8 mouse cellular contexts compared by ENCODE assay signal in the genomic region with DNA sequence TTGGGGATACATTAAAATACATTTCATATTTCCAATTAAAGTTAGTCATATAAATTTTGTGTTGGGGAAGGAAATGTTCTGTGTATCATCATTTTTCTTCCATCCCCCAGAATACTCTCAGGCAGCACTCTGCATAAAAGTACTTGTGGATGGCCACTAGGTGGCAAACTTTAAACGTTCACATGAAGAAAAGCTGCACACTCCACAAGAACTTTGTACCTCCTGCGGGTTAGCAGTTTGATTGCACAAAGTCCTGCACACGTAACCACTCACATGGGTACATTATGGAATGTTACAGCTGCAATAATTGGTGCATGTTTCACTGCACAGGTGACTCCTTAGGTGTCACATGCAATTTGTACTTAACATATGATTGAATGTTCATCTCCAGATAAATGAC.
DNase-seq lines count a peak whose midpoint lies in the region; ATAC-seq and TF ChIP-seq lines count a peak whose summit lies in the region.

No protein-coding gene starts in this region.

- H3K27ac ChIP-seq in forebrain, embryonic 15.5 days (replicated peaks), result no peak overlapping the region
- no peak overlapping the region for H3K27ac ChIP-seq in intestine, postnatal 0 days (ENCODE audit: low read depth, low read length)
- no peak overlapping the region for H3K27ac ChIP-seq in limb, embryonic 12.5 days
- no peak overlapping the region for H3K27ac ChIP-seq in neural tube, embryonic 11.5 days (ENCODE audit: low read depth, low read length)

- no peaks in the 10 kb centered on the region for H3K9me3 ChIP-seq in forebrain, embryonic 15.5 days
- H3K9me3 ChIP-seq in intestine, postnatal 0 days (ENCODE audit: control insufficient read depth), result no peaks in the 10 kb centered on the region
- no peaks in the 10 kb centered on the region for H3K9me3 ChIP-seq in limb, embryonic 12.5 days
- H3K9me3 ChIP-seq in neural tube, embryonic 11.5 days (ENCODE audit: control insufficient read depth, low read length), result no peaks in the 10 kb centered on the region

- peak; percentile 19 for DNase-seq in layer of hippocampus, adult 11-12 months (ENCODE audit: low spot score)
- DNase-seq in layer of hippocampus, adult 9-10 months (ENCODE audit: low spot score), result no peak
- DNase-seq in c-Kit-positive CD71-positive TER-119-negative erythroid progenitor cells, embryonic 14.5 days (ENCODE audit: low read depth), result peak; percentile 7
- peak; percentile 43 for DNase-seq in neural tube, embryonic 11.5 days (ENCODE audit: low spot score)
- no peak for DNase-seq in thymus, postnatal 25 days

- no peaks in the 10 kb centered on the region for H3K4me1 ChIP-seq in forebrain, embryonic 15.5 days
- no peaks in the 10 kb centered on the region for H3K4me1 ChIP-seq in intestine, postnatal 0 days (replicated peaks; ENCODE audit: control insufficient read depth, insufficient read depth, low read length)
- no peaks in the 10 kb centered on the region for H3K4me1 ChIP-seq in limb, embryonic 12.5 days (replicated peaks)
- no peaks in the 10 kb centered on the region for H3K4me1 ChIP-seq in neural tube, embryonic 11.5 days (ENCODE audit: control insufficient read depth, insufficient read depth, low read length)

- H3K36me3 ChIP-seq in forebrain, embryonic 15.5 days, result no peaks in the 10 kb centered on the region
- 0 out of 2 replicates have a peak, but pooled peaks cover 3% of the 10 kb centered on the region for H3K36me3 ChIP-seq in intestine, postnatal 0 days (ENCODE audit: control insufficient read depth, insufficient read depth)
- peaks cover 30% of the 10 kb centered on the region for H3K36me3 ChIP-seq in limb, embryonic 12.5 days
- no peaks in the 10 kb centered on the region for H3K36me3 ChIP-seq in neural tube, embryonic 11.5 days (ENCODE audit: control insufficient read depth, insufficient read depth, low read length)

- H3K4me3 ChIP-seq in forebrain, embryonic 15.5 days, result no peak overlapping the region
- H3K4me3 ChIP-seq in intestine, postnatal 0 days (ENCODE audit: low read depth, low read length), result no peak overlapping the region
- H3K4me3 ChIP-seq in limb, embryonic 12.5 days (replicated peaks), result no peak overlapping the region
- H3K4me3 ChIP-seq in neural tube, embryonic 11.5 days (ENCODE audit: low read depth, low read length), result no peak overlapping the region

- H3K4me2 ChIP-seq in forebrain, embryonic 15.5 days (replicated peaks), result no peak overlapping the region
- H3K4me2 ChIP-seq in intestine, postnatal 0 days (replicated peaks; ENCODE audit: low read depth), result no peak overlapping the region
- H3K4me2 ChIP-seq in limb, embryonic 12.5 days, result no peak overlapping the region
- no peak overlapping the region for H3K4me2 ChIP-seq in neural tube, embryonic 11.5 days (ENCODE audit: low read depth)

- H3K9ac ChIP-seq in forebrain, embryonic 15.5 days (replicated peaks), result no peak overlapping the region
- no peak overlapping the region for H3K9ac ChIP-seq in intestine, postnatal 0 days (ENCODE audit: low read depth, low read length)
- no peak overlapping the region for H3K9ac ChIP-seq in limb, embryonic 12.5 days (replicated peaks)
- no peak overlapping the region for H3K9ac ChIP-seq in neural tube, embryonic 11.5 days (ENCODE audit: low read length)

- no peaks in the 10 kb centered on the region for H3K27me3 ChIP-seq in forebrain, embryonic 15.5 days
- H3K27me3 ChIP-seq in intestine, postnatal 0 days (replicated peaks; ENCODE audit: control insufficient read depth, insufficient read depth, low read length), result no peaks in the 10 kb centered on the region
- no peaks in the 10 kb centered on the region for H3K27me3 ChIP-seq in limb, embryonic 12.5 days
- no peaks in the 10 kb centered on the region for H3K27me3 ChIP-seq in neural tube, embryonic 11.5 days (ENCODE audit: control insufficient read depth, insufficient read depth, low read length)

- 11% methylated on average over 3 of the region's 3 CpGs for WGBS in forebrain, embryonic 15.5 days
- 12% methylated on average over 3 of the region's 3 CpGs for WGBS in intestine, postnatal 0 days
- WGBS in limb, embryonic 12.5 days, result 21% methylated on average over 3 of the region's 3 CpGs
- WGBS in neural tube, embryonic 11.5 days, result 26% methylated on average over 3 of the region's 3 CpGs

- ATAC-seq in forebrain, embryonic 15.5 days (replicated peaks), result peak; percentile 84
- peak; percentile 95 for ATAC-seq in intestine, postnatal 0 days
- ATAC-seq in limb, embryonic 12.5 days (ENCODE audit: insufficient number of reproducible peaks, insufficient read depth, low FRiP score, low TSS enrichment, low read depth), result peak; percentile 78; the same call in 1 of the 2 replicates
- peak; percentile 89 for ATAC-seq in neural tube, embryonic 11.5 days (ENCODE audit: insufficient read depth, low FRiP score, low TSS enrichment)

- peak; percentile 79 for TF ChIP-seq CTCF in intestine, postnatal 0 days (IDR thresholded peaks at IDR 0.05; ENCODE audit: low read depth)

Comparison
In these comparisons a context has a peak if more than half of its experiments do, and no peak if none do; other contexts are left out.
1. DNase-seq: peak in layer of hippocampus, adult 11-12 months (single experiment), c-Kit-positive CD71-positive TER-119-negative erythroid progenitor cells, embryonic 14.5 days (single experiment) and neural tube, embryonic 11.5 days (single experiment); none in layer of hippocampus, adult 9-10 months (single experiment) and thymus, postnatal 25 days (single experiment).
2. Peak in every context shown above with its lines, with median percentiles within 50 percentile points of each other: ATAC-seq.